Mouse (Mus musculus): Measurements from ENCODE around the gene Il3.

The Il3 gene

GRCm38 (mm10) chr11:54217384-54217783 lies 49.7 kb downstream of the Il3 start:
- DNase-seq (ENCODE audit: low spot score), result no peak

DNA sequence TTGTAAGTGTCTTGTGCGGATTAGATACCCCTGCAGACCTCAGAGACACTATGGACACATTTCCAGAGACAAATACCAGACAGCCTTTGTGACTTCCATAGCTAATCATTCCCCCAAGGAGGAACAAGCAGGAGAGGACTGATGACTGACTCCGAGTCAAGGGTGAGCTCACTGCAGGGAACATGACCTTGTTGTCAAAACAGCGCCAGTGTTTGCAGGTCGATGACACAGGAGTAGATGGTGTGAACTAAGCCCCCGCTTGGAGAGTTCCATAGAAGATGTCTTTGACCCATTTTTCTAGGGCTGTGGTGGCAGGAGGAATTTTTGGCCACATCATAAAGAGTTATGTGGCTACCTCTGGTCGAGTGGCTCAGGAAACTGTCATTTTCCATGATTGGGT lies 51.0 kb downstream of the Il3 start:
- DNase-seq (ENCODE audit: low spot score), result no peak

Measured in testis, postnatal 10 days (tissue).